Mouse (Mus musculus) bone marrow, adult 2 months (tissue): ENCODE results near the gene Pax8. TPM values are rescaled to one million over a fixed set of nuclear protein-coding genes. Genes with fewer than 3 reads are reported as not detected.

Experiments used
- H3K27ac ChIP-seq: fragments of 200-500 bp; 2 replicates; pipeline ENCODE4 v1.5.1; 2012; ENCODE audit warnings: low read depth, mild to moderate bottlenecking, control low read depth, inconsistent platforms, low read length; ENCODE audit not compliant: control insufficient read depth, poor library complexity, insufficient read depth
- H3K4me1 ChIP-seq: fragments of 200-500 bp; 2 replicates; pipeline ENCODE4 v1.6.1; 2011; ENCODE audit warnings: low read length; ENCODE audit not compliant: control insufficient read depth, insufficient read depth
- H3K4me3 ChIP-seq: fragments of 200-500 bp; replicated peaks from 2 replicates; pipeline ENCODE3; 2011; ENCODE audit warnings: mild to moderate bottlenecking, low read depth, low read length, control low read depth; ENCODE audit not compliant: control insufficient read depth
- CTCF ChIP-seq: fragments of 200-500 bp; IDR thresholded peaks from 2 replicates; pipeline ENCODE4 v1.5.1; 2011; ENCODE audit warnings: low read length, control low read depth; ENCODE audit not compliant: control insufficient read depth, insufficient read depth
- POLR2A ChIP-seq: fragments of 200-500 bp; IDR thresholded peaks from 2 replicates; pipeline ENCODE4 v1.6.1; 2011; ENCODE audit warnings: low read depth, mild to moderate bottlenecking, control low read depth, low read length, borderline replicate concordance; ENCODE audit not compliant: control insufficient read depth
- WGBS: fragments of 180-500 bp; shearing (Covaris S2); methylation state at CpG from one replicate; pipeline ENCODE4 v1.1.7; 2018; 5-methylcytosine and 5-hydroxymethylcytosine counted together
- polyA plus RNA-seq: library from polyadenylated mRNA; stranded (reverse); fragments of >200 nt; gene quantifications from 2 replicates; pipeline ENCODE4 v1.2.4, GENCODE M21; 2011; ENCODE audit warnings: low replicate concordance; ENCODE audit not compliant: missing spikeins, insufficient read depth, insufficient read length

The Pax8 gene
- polyA plus RNA-seq, 1 experiment, result 1.6 TPM

- WGBS, result 58% methylated on average over 11 of the region's 11 CpGs
- Histone ChIP-seq H3K4me1 (no peaks in the 10 kb centered on the region; the same call in 1 of the 2 replicates), H3K4me3 (no peak overlapping the region), H3K27ac (no peak overlapping the region)
- no peak for TF ChIP-seq POLR2A
- no peak for TF ChIP-seq CTCF
Observed at GRCm38 (mm10) chr2:24435699-24436098, 39.7 kb downstream of the Pax8 start.

GRCm38 (mm10) chr2:24434670-24435069, 40.7 kb downstream of the Pax8 start:
- no peak overlapping the region for H3K4me3 ChIP-seq
- peaks cover 3% of the 10 kb centered on the region; the same call in 1 of the 2 replicates for H3K4me1 ChIP-seq
- no peak overlapping the region for H3K27ac ChIP-seq
- TF ChIP-seq CTCF (no peak), POLR2A (no peak)
- 56% methylated on average over 2 of the region's 2 CpGs for WGBS

- Histone ChIP-seq H3K27ac (peak overlapping the region; percentile 3; the same call in 1 of the 2 replicates), H3K4me3 (no peak overlapping the region), H3K4me1 (peaks cover 5% of the 10 kb centered on the region)
- TF ChIP-seq POLR2A (no peak), CTCF (no peak)
- WGBS, result 23% methylated on average over 4 of the region's 4 CpGs
Observed at GRCm38 (mm10) chr2:24429806-24430205, 45.6 kb downstream of the Pax8 start.

DNA sequence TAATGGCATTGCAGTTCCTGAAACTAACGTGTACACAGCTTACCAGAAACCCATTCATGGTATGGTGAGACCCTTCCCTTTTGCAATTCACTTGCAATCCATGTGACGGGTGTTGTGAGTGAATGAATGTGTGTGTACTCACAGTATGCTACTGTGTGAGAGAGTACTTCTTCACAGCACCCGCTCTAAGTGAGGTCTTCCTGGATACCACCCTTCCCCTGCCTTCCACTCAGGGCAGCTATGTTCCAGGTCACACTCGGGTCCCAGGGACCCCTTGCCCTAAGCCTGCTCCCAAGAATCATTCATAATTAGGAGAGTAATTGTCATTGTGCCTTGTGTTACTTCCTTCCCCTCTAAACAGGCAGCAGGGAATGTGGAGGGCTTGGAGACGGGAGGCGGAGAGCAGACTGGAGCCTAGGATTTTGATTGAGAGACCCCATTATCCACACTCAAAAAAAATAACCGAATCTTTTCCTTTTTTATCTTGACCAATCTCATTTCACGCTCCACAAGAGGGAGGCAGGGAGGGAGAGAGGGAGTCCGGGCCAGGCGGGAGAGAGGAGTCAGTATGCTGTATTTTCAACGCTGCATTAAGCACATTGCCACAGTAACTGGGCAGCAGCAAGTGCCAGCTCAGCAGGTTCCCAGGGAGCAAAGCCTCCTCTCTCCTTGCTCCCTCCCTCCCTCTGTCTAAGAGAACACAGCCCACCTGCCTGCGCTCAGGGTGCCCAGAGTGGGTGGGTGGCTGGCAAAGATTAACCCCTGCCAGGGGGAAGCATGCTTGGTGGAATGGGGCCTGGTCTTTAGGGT, 47.3 kb downstream of the Pax8 start:
- Histone ChIP-seq H3K4me1 (peaks cover 5% of the 10 kb centered on the region), H3K4me3 (no peak overlapping the region), H3K27ac (no peak overlapping the region)
- TF ChIP-seq POLR2A (no peak), CTCF (no peak)
- WGBS, result 73% methylated on average over 12 of the region's 12 CpGs

DNA sequence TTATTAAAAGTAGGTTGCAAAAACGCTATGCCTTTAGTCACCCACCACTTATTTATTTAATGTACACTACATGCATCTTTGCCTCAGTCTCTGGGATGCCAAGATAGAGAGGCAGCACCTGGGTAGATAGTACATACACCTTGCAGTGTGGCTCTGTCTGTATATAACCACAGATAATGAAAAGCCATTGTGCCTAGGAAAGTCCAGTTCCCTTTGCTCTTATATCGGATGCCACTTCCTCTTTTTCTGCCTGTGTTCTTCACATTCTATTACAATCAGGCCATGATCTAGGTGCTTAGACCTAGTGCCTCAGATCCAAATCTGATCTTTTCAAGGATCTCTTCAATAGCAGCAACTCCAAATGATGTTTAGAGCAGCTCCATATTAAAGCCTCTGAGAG, 49.8 kb downstream of the Pax8 start:
- WGBS, result 31% methylated on average over 2 of the region's 2 CpGs
- no peak for TF ChIP-seq POLR2A
- no peak for TF ChIP-seq CTCF
- H3K27ac ChIP-seq, result no peak overlapping the region

DNA sequence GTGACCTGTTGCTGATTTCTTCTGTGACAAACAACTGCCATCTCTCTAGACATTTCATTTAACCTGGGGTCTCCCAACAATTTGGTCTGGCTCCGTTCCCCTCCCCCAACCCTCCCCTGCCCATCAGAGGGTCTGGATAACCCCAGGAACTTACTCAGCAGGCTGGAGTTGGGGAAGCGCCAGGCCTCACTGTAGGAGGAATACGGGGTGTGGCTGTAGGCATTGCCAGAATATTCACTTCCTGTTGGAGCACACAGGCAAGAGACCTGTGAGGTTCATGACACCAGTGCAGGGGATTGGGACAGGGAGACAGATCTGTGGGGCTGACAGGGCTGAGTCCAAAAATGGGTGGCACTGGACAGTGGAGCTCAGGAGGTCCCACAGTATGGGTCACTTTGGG, 52.6 kb downstream of the Pax8 start:
- TF ChIP-seq POLR2A (no peak), CTCF (no peak)
- H3K4me1 ChIP-seq, result no peaks in the 10 kb centered on the region
- H3K4me3 ChIP-seq, result no peak overlapping the region
- WGBS, result 66% methylated on average over 3 of the region's 3 CpGs
- no peak overlapping the region for H3K27ac ChIP-seq

More for the DNA sequence above, 49.8 kb downstream of the Pax8 start:
- Histone ChIP-seq H3K4me3 (no peak overlapping the region), H3K4me1 (peaks cover 5% of the 10 kb centered on the region)

- TF ChIP-seq POLR2A, result no peak
- Histone ChIP-seq H3K4me1 (no peaks in the 10 kb centered on the region), H3K27ac (no peak overlapping the region), H3K4me3 (no peak overlapping the region)
- 84% methylated on average over 6 of the region's 6 CpGs for WGBS
Observed at GRCm38 (mm10) chr2:24421211-24421863, 54.1 kb downstream of the Pax8 start.

GRCm38 (mm10) chr2:24417564-24417963, 57.8 kb downstream of the Pax8 start:
- no peak for TF ChIP-seq POLR2A
- no peak for TF ChIP-seq CTCF
- no peak overlapping the region for H3K27ac ChIP-seq
- 88% methylated on average over 4 of the region's 4 CpGs for WGBS
- H3K4me3 ChIP-seq, result no peak overlapping the region
- no peaks in the 10 kb centered on the region for H3K4me1 ChIP-seq

DNA sequence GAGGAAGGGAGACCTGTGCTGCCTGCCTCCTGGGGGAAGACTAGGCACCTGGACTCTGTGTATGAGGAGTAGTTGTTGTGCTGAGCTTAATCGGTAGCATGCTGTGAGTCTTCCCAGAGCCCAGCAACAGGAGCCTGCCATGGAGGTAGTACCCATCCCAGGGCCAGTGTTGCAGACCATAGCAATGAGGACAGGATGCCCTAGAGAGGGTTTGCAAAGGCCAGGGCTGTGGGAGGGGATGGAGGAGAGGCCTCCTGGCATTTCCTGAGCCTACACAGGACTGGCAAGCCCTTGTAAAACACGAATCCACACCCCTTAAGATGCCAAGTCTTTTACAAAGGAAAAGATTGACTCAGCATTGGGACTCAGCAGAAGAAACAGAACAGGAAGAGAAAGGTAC, 58.3 kb downstream of the Pax8 start:
- H3K4me3 ChIP-seq, result no peak overlapping the region
- TF ChIP-seq CTCF (no peak), POLR2A (no peak)
- H3K4me1 ChIP-seq, result no peaks in the 10 kb centered on the region
- 18% methylated on average over 2 of the region's 2 CpGs for WGBS
- no peak overlapping the region for H3K27ac ChIP-seq
